Mouse (Mus musculus) MEL (cell line): Measurements from ENCODE around the gene Syt3. TPM values are rescaled to one million over a fixed set of nuclear protein-coding genes. Genes with fewer than 3 reads are reported as not detected.

Experiments
- DNase-seq: peaks from one replicate; pipeline ENCODE4 v3.0.0; 2011; ENCODE audit warnings: low read depth, low spot score
- H3K27ac ChIP-seq: 2 replicates; pipeline ENCODE4 v1.5.1; 2012; ENCODE audit warnings: low read depth, mild to moderate bottlenecking, control low read depth, low read length, moderate library complexity; ENCODE audit not compliant: control insufficient read depth
- H3K27me3 ChIP-seq, 2 experiments: fragments of 150-350 bp in 1 of 2; sonication (generic) in 1 of 2; 2 replicates each; pipeline ENCODE4 v1.6.1; 2012; ENCODE audit warnings: low read length in 2 of 2, mild to moderate bottlenecking in 2 of 2, improper control_type of control experiment in 1 of 2, moderate library complexity in 1 of 2; ENCODE audit not compliant: insufficient read depth in 2 of 2, control insufficient read depth in 1 of 2
- H3K36me3 ChIP-seq, 2 experiments: 2 replicates each; pipeline ENCODE4 v1.6.1; 2012 to 2014; ENCODE audit warnings: low read length in 2 of 2, improper control_type of control experiment in 1 of 2, inconsistent platforms in 1 of 2, mild to moderate bottlenecking in 1 of 2; ENCODE audit not compliant: insufficient read depth in 2 of 2, control insufficient read depth in 1 of 2
- H3K4me1 ChIP-seq, 2 experiments: fragments of 150-350 bp in 1 of 2; sonication (generic) in 1 of 2; 2 replicates each; pipeline ENCODE4 v1.6.1; 2012; ENCODE audit warnings: low read length in 2 of 2, improper control_type of control experiment in 1 of 2, mild to moderate bottlenecking in 1 of 2; ENCODE audit not compliant: insufficient read depth in 2 of 2, control insufficient read depth in 1 of 2
- H3K4me3 ChIP-seq, 2 experiments: fragments of 150-350 bp in 1 of 2; sonication (generic) in 1 of 2; 2 replicates each; pipeline ENCODE4 v1.5.1; 2012; ENCODE audit warnings: low read depth in 2 of 2, low read length in 2 of 2, mild to moderate bottlenecking in 2 of 2, moderate library complexity in 2 of 2, control low read depth in 1 of 2, improper control_type of control experiment in 1 of 2; ENCODE audit not compliant: control insufficient read depth in 1 of 2, insufficient read depth in 1 of 2
- H3K79me2 ChIP-seq: 2 replicates; pipeline ENCODE4 v1.6.1; 2012; ENCODE audit warnings: mild to moderate bottlenecking, low read length, moderate library complexity; ENCODE audit not compliant: control insufficient read depth, poor library complexity, insufficient read depth
- H3K9ac ChIP-seq: 2 replicates; pipeline ENCODE4 v1.6.1; 2012; ENCODE audit warnings: low read depth, mild to moderate bottlenecking, control low read depth, low read length, moderate library complexity; ENCODE audit not compliant: control insufficient read depth, poor library complexity, severe bottlenecking
- H3K9me3 ChIP-seq: fragments of 150-350 bp; sonication (generic); replicated peaks from 2 replicates; pipeline ENCODE4 v1.6.1; 2012; ENCODE audit warnings: mild to moderate bottlenecking, low read length, improper control_type of control experiment, moderate library complexity; ENCODE audit not compliant: insufficient read depth
- CHD1 ChIP-seq: IDR thresholded peaks from 2 replicates; pipeline ENCODE4 v1.6.1; 2012; ENCODE audit warnings: low read depth, mild to moderate bottlenecking, inconsistent platforms, low read length, improper control_type of control experiment
- CHD2 ChIP-seq: IDR thresholded peaks from 2 replicates; pipeline ENCODE4 v1.6.1; 2011; ENCODE audit warnings: low read length, improper control_type of control experiment
- CTCF ChIP-seq, 3 experiments: IDR thresholded peaks in 2 of 3; conservative IDR thresholded peaks in 1 of 3; 2 replicates each; pipeline ENCODE4 v1.5.1; 2011 to 2012; ENCODE audit warnings: low read length in 3 of 3, low read depth in 2 of 3, mild to moderate bottlenecking in 2 of 3, improper control_type of control experiment in 1 of 3, inconsistent platforms in 1 of 3, mixed read lengths in 1 of 3, moderate library complexity in 1 of 3; ENCODE audit not compliant: control insufficient read depth in 1 of 3, insufficient read depth in 1 of 3, poor library complexity in 1 of 3, severe bottlenecking in 1 of 3
- EP300 ChIP-seq, 2 experiments: IDR thresholded peaks; 2 replicates each; pipeline ENCODE4 v1.6.1; 2011; ENCODE audit warnings: improper control_type of control experiment in 2 of 2, low read length in 2 of 2, low read depth in 1 of 2, mild to moderate bottlenecking in 1 of 2
- ETS1 ChIP-seq: IDR thresholded peaks from 2 replicates; pipeline ENCODE4 v1.6.1; 2012; ENCODE audit warnings: low read depth, mild to moderate bottlenecking, inconsistent platforms, low read length, improper control_type of control experiment, moderate library complexity
- GATA1 ChIP-seq: IDR thresholded peaks from 2 replicates; pipeline ENCODE4 v1.6.1; 2011; ENCODE audit warnings: low read depth, low read length, improper control_type of control experiment
- HCFC1 ChIP-seq: IDR thresholded peaks from 2 replicates; pipeline ENCODE4 v1.6.1; 2012; ENCODE audit warnings: low read depth, mild to moderate bottlenecking, inconsistent platforms, low read length, improper control_type of control experiment, moderate library complexity
- KAT2A ChIP-seq: conservative IDR thresholded peaks from 2 replicates; pipeline ENCODE4 v1.6.1; 2012; ENCODE audit warnings: low read depth, low read length, improper control_type of control experiment, inconsistent platforms
- MAZ ChIP-seq: IDR thresholded peaks from 2 replicates; pipeline ENCODE4 v1.6.1; 2012; ENCODE audit warnings: low read depth, mild to moderate bottlenecking, inconsistent platforms, low read length, improper control_type of control experiment
- MXI1 ChIP-seq: IDR thresholded peaks from 2 replicates; pipeline ENCODE4 v1.6.1; 2011; ENCODE audit warnings: mild to moderate bottlenecking, low read depth, low read length, improper control_type of control experiment
- MYB ChIP-seq: IDR thresholded peaks from 2 replicates; pipeline ENCODE4 v1.6.1; 2011; ENCODE audit warnings: mild to moderate bottlenecking, low read depth, low read length, improper control_type of control experiment
- MYC ChIP-seq: IDR thresholded peaks from 2 replicates; pipeline ENCODE4 v1.6.1; 2011; ENCODE audit warnings: low read depth, mild to moderate bottlenecking, low read length, improper control_type of control experiment, moderate library complexity
- POLR2AphosphoS2 ChIP-seq: IDR thresholded peaks from 2 replicates; pipeline ENCODE4 v1.6.1; 2011; ENCODE audit warnings: low read length, improper control_type of control experiment
- POLR2AphosphoS5 ChIP-seq: IDR thresholded peaks from 2 replicates; pipeline ENCODE4 v1.6.1; 2012; ENCODE audit warnings: low read depth, borderline replicate concordance, mild to moderate bottlenecking, inconsistent platforms, low read length, moderate library complexity, mixed read lengths
- RAD21 ChIP-seq: IDR thresholded peaks from 2 replicates; pipeline ENCODE4 v1.6.1; 2011; ENCODE audit warnings: mild to moderate bottlenecking, low read depth, low read length, improper control_type of control experiment
- RCOR1 ChIP-seq: IDR thresholded peaks from 2 replicates; pipeline ENCODE4 v1.6.1; 2012; ENCODE audit warnings: low read depth, mild to moderate bottlenecking, inconsistent platforms, low read length, improper control_type of control experiment
- TBP ChIP-seq: IDR thresholded peaks from 2 replicates; pipeline ENCODE4 v1.8.0; 2011; ENCODE audit warnings: low read depth, low read length, improper control_type of control experiment
- TCF12 ChIP-seq: IDR thresholded peaks from 2 replicates; pipeline ENCODE4 v1.6.1; 2014; ENCODE audit warnings: low read depth, mild to moderate bottlenecking, inconsistent platforms, low read length, improper control_type of control experiment, moderate library complexity
- USF1 ChIP-seq: IDR thresholded peaks from 2 replicates; pipeline ENCODE4 v1.6.1; 2014; ENCODE audit warnings: low read depth, mild to moderate bottlenecking, inconsistent platforms, low read length, improper control_type of control experiment, moderate library complexity
- ZC3H11A ChIP-seq: IDR thresholded peaks from 2 replicates; pipeline ENCODE4 v1.6.1; 2012; ENCODE audit warnings: low read depth, mild to moderate bottlenecking, inconsistent platforms, low read length, improper control_type of control experiment
- ZKSCAN1 ChIP-seq: IDR thresholded peaks from 2 replicates; pipeline ENCODE4 v1.6.1; 2012; ENCODE audit warnings: low read depth, mild to moderate bottlenecking, inconsistent platforms, low read length, improper control_type of control experiment, moderate library complexity
- ZNF384 ChIP-seq: IDR thresholded peaks from 2 replicates; pipeline ENCODE4 v1.6.1; 2012; ENCODE audit warnings: low read depth, mild to moderate bottlenecking, inconsistent platforms, low read length, improper control_type of control experiment
- polyA plus RNA-seq, 2 experiments: library from polyadenylated mRNA; stranded (reverse) in 1 of 2; unstranded in 1 of 2; fragments of >175 nt in 1 of 2; fragments of >200 nt in 1 of 2; gene quantifications; 2 replicates each; pipeline versions ENCODE4 v1.2.1 to v1.2.4; 2012; ENCODE audit warnings: low replicate concordance in 2 of 2, low read depth in 1 of 2; ENCODE audit not compliant: insufficient read length in 2 of 2, insufficient read depth in 1 of 2, missing spikeins in 1 of 2
- total RNA-seq: library from RNA; depleted of rRNA; stranded (reverse); fragments of 300-350 nt; gene quantifications from 2 replicates; pipeline ENCODE4 v1.2.3, GENCODE M21; 2012

Syt3 gene
- total and polyA plus RNA-seq, 3 experiments, result 0.08 to 0.56 TPM; not detected in 1

DNA sequence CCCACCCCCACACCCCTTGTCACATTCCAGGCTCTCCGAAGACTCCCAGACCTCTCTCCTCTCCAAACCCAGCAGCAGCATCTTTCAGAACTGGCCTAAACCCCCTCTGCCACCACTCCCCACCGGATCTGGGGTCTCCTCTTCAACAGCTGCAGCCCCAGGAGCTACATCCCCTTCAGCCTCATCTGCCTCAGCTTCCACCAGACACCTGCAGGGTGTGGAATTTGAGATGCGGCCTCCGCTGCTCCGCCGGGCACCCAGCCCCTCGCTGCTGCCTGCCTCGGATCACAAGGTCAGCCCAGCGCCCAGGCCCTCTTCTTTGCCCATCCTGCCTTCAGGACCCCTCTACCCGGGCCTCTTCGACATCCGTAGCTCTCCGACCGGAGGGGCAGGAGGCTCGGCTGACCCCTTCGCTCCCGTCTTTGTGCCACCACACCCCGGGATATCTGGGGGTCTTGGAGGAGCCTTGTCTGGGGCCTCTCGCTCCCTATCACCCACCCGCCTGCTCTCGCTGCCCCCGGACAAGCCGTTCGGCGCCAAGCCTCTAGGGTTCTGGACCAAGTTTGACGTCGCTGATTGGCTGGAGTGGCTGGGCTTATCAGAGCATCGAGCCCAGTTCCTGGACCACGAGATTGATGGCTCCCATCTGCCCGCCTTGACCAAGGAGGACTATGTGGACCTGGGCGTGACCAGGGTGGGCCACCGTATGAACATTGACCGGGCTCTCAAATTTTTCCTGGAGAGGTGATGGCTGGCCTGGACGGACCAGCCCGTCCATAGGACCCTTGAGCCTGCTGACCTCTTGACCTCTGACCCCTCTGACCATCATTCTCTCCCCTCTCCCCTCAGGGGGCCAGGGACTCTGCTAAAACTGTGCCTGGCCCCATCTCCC, 27.1 kb upstream of the Syt3 start:
- no peak for DNase-seq
- no peak overlapping the region for H3K4me3 ChIP-seq
- H3K27me3 ChIP-seq, result no peaks in the 10 kb centered on the region
- H3K27ac ChIP-seq, result no peak overlapping the region
- H3K9ac ChIP-seq, result no peak overlapping the region
- TF ChIP-seq CHD2, result no peak
- no peak for TF ChIP-seq RAD21
- peaks cover 0 to 2% of the 10 kb centered on the region in 2 experiments; a peak in 1 of 4 replicates for H3K36me3 ChIP-seq
- no peaks in the 10 kb centered on the region for H3K79me2 ChIP-seq
- peaks cover 0 to 6% of the 10 kb centered on the region in 2 experiments; a peak in 1 of 4 replicates for H3K4me1 ChIP-seq
- H3K9me3 ChIP-seq, result no peaks in the 10 kb centered on the region

DNA sequence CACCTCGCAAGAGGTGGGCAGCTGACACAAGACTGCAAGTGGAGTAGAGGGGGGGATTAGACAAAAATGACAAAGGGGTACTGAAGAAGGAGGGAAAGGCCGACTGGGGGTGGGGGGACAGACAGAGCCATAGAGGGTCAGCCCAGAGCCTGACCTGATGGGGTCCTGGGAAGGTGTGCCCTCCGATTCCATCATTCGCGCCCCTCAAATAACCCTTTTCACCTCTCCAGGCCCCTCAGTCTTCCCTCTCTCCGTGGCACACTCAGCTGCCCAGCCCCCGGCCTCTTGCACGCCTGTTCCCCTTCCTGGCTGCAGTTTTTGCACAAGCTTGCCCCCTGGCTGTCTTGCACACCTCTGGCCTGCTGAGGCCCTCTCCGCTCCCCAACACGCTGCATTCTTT, 26.4 kb upstream of the Syt3 start:
- Histone ChIP-seq H3K9me3 (no peaks in the 10 kb centered on the region), H3K27ac (no peak overlapping the region), H3K27me3 (no peaks in the 10 kb centered on the region), H3K79me2 (no peaks in the 10 kb centered on the region), H3K9ac (no peak overlapping the region), H3K4me1 (peaks cover 0 to 6% of the 10 kb centered on the region in 2 experiments; a peak in 1 of 4 replicates), H3K36me3 (peaks cover 0 to 2% of the 10 kb centered on the region in 2 experiments; a peak in 1 of 4 replicates), H3K4me3 (no peak overlapping the region)
- TF ChIP-seq TCF12, result no peak
- no peak for TF ChIP-seq HCFC1
- no peak for TF ChIP-seq USF1
- TF ChIP-seq MYB, result no peak
- no peak for TF ChIP-seq KAT2A
- TF ChIP-seq ETS1, result no peak
- TF ChIP-seq MYC, result no peak
- TF ChIP-seq GATA1, result no peak
- TF ChIP-seq ZKSCAN1, result no peak
- no peak for DNase-seq

DNA sequence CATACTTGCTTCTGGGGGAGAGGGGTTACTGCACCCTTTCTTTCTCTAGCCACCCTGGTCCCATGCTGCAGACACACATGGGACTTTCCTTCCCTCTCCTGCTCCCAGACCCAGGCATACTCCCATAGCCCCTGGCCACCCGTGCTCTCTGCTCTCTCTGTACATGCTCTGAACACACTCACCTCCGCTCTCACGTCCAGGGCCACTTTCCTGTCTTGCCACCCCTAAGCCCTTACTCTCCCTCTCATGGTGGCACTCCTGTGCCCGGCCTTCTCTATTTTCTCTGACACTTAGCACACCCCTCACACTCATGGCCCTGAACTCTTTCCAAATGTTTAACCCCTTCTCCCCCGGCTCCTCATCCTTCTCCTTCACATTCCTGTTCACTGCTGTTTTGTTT, 25.9 kb upstream of the Syt3 start:
- TF ChIP-seq POLR2AphosphoS2 (no peak), POLR2AphosphoS5 (no peak), CHD2 (no peak), CHD1 (no peak), MYC (no peak), CTCF (IDR thresholded peaks at IDR 0.05 in 2 of 3, conservative IDR thresholded peaks at IDR 0.05 in 1 of 3; ENCODE audit: control insufficient read depth in 1 of 3, insufficient read depth in 1 of 3, low read depth in 2 of 3, low read length in 3 of 3, poor library complexity in 1 of 3, severe bottlenecking in 1 of 3) (no peak), GATA1 (no peak), RCOR1 (no peak), MXI1 (no peak), EP300 (IDR thresholded peaks at IDR 0.05; ENCODE audit: low read depth in 1 of 2, low read length in 2 of 2) (no peak), ZNF384 (no peak), MAZ (no peak), TBP (no peak), MYB (no peak), RAD21 (no peak), ZC3H11A (no peak), ZKSCAN1 (no peak)
- H3K27me3 ChIP-seq, result no peaks in the 10 kb centered on the region
- H3K79me2 ChIP-seq, result no peaks in the 10 kb centered on the region
- no peak overlapping the region for H3K9ac ChIP-seq
- H3K36me3 ChIP-seq, result peaks cover 0 to 2% of the 10 kb centered on the region in 2 experiments; a peak in 1 of 4 replicates
- DNase-seq, result no peak
- no peak overlapping the region for H3K4me3 ChIP-seq
- no peak overlapping the region for H3K27ac ChIP-seq
- no peaks in the 10 kb centered on the region for H3K9me3 ChIP-seq
- peaks cover 0 to 6% of the 10 kb centered on the region in 2 experiments; a peak in 1 of 4 replicates for H3K4me1 ChIP-seq
